Mouse (Mus musculus): ENCODE data around the gene Hcar1.

The Hcar1 gene

DNA sequence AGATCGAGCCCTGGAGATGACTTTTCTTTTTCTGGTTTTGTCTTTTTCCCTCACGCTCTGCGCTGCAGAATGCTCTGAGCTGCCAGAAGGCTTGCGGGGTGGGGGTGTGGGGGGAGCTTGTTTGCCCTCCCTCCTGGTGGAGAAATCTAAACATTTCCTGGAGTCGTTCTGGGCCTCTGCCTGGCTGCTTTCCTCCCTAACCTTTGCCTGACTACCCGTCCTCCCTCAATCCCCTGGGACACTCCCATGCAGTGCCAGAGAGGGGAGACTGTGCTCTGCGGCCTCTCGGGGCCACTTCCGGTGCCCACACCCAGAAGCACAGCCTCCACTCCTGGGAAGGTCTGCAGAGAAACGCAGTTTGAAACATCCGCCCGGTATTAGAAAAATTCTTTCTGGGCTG lies at the start of gene Hcar1:
Gene Hcar1 (minus strand): TSS at position 93 of the 400 bp plus-strand sequence.
- DNase-seq = no peak

GRCm38 (mm10) chr5:123927118-123927517 lies 47.3 kb upstream of the Hcar1 start, which contains the start of gene Gm43518:
Gene Gm43518 (plus strand): TSS chr5:123927418.
- no peak for DNase-seq

GRCm38 (mm10) chr5:123922112-123922511 lies 42.3 kb upstream of the Hcar1 start:
- no peak for DNase-seq

GRCm38 (mm10) chr5:123914852-123915251 lies 35.0 kb upstream of the Hcar1 start:
- DNase-seq = no peak

- DNase-seq = no peak
Observed at GRCm38 (mm10) chr5:123907631-123907977, 27.8 kb upstream of the Hcar1 start.

DNA sequence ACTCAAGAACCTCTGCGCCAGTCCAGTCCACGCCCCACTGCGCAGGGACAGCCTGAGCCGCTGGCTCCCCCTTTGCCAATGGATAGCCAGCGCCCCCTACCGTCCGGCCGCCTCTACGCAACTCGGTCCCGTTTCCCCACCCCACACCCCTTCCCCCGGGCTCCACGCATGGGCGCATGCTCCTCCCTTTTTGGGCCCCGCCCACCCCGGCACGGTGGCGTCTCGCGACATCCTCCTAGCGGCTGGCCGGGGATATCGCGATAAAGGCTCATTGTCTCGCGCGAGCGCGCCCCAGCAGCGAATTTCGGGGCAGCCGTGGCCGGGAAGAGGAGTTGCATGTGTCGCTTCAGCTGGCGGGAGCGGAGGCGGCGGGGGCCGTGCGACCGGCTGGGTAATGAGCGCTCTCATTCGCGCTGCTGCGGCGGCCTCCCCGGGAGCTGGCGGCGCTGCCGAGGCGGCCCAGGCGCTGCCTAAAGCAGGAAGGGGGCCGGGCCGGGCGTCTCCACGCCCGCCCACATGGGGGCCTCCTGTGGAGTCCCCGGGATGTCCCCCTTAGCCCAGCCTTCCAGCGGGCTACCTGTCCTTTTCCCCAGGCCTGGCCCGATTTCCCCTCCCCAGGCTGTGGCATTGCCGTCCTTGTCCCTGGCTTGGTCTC lies 27.3 kb upstream of the Hcar1 start, which contains the start of gene Denr:
Gene Denr (plus strand): TSS at position 200 of the 655 bp plus-strand sequence.
- DNase-seq = peak; percentile 99

DNA sequence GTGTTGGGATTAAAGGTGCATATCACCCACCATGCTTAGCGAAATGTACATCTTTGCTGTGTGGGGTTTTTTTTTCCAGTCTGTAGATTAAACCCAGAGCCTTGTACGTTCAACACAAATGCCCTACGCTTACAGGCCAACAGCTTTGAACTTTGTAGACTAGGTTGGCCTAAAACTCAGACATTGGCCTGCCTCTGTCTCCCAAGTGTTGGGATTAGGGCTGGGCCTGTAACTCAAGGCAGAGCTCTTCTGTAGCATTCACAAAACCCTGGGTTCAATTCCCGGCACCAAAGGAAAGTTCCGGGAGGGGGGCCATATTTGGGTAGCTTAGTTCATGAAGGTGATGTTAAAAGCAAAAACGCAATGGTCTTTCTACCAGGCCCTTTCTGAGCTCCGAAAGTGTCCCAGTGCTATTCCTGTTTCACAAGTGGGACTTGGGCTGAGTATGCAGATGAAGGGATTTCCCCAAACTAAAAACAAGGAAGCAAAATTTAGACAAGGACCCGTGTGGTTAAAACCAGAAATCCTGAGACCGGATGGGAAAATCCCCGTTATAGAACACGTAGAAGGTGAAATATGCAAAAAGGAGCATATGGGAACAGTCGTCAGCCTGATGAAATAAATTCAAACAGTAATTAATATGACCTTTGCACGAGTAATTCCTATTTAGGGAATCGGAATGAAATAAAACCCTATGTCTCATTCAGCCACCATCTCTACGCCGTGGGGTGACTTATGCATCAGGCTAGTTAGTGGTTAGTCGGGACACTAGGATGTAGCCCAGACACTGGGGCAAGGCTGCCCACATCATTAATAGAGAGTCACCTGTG lies 26.5 kb upstream of the Hcar1 start:
- no peak for DNase-seq

- DNase-seq = no peak
Observed at GRCm38 (mm10) chr5:123904059-123904672, 24.3 kb upstream of the Hcar1 start.

DNA sequence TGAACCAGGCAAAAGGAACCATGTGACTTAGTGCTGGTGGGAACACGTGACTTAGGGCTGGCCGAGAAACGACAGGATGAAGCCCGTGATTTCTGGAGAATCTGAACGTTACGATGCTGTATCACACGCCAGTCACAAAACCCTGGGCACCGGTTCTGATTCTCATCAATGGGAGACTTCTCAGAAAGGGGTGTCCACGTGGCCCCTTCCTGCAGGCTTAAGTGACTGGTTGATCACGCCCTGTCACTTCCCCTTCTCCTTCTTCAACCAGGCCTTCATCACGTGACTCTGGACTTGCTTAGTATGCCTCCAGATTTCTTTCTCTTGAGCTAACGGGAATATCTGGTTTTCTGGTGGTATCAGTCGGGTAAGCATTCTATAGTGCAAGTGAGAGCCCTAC lies 17.5 kb upstream of the Hcar1 start:
- DNase-seq = no peak

DNA sequence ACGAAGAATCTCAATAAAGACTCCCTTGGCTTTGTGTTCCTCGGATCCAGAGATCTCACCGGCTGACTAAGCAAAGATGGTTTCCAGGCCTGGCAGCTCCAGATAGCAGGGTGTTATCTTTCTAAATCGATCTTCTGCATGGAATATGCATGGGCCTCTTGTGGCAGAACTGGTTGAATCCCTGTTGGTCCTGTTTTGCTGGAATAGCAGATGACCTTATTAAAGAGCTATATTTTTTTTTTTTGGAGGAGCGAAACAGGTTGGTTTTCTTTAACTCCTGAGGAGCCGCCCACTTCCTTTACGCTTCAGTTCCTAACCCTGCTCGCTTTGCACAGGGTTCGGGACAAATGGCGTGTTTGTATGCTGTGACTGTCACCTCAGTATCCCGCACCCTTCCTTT lies 16.6 kb upstream of the Hcar1 start:
- no peak for DNase-seq

- no peak for DNase-seq
Observed at GRCm38 (mm10) chr5:123893520-123893919, 13.7 kb upstream of the Hcar1 start.

DNA sequence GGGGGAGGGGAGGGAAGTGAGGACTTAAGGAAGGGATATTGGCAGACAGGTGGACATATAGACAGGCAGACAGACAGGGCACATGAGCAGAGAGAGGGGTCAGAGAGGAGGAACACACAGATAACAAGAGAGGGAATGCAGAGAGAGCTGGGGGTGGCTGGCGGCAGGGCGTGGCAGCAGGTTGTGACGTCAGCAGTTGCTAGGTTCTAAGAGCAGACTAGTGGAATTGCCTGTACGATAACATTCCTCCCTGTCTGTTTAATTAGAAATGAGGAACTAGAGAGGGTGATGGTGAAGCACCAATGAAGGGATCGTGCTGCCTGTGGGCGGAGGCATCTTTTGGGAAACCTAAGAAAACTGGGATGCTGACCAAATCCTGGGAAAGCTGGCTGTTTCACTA lies 11.8 kb upstream of the Hcar1 start:
- DNase-seq = peak; percentile 35

DNA sequence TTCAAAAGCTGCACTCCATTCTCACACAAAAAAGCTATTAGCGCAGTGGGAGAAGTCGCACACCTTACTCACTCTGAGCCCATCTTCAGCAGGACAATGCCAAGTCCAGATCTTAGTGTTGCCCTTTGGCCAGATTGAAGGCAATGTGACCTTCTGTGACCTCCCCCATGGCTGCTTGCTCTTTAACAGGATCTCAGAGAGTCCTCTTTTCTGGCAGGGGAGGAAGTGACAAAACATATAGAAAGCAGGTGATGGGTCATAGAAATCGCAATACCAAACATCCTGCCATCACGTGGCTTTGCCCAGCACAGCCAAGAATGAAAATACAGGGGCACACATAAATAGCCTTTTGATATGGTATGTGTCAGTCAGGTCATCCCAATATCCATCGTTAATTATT lies 11.2 kb upstream of the Hcar1 start:
- DNase-seq = no peak

DNA sequence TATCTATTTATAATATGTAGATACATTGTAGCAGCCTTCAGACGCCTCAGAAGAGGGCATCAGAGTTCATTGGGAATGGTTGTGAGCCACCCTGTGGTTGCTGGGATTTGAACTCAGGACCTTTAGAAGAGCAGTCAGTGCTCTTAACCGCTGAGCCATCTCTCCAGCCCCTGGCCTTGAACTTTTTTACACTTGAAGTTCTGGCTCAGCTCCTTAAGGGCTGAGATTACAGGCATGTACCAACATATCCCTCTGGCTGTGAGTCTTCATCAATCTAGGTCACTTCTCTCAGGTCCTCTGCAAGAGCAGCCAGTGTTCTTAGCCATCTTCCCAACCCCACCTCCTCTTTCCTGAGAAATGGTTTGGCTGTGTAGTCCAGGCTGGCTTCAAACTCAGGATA lies 10.5 kb upstream of the Hcar1 start:
- DNase-seq = no peak

- DNase-seq = no peak
Observed at GRCm38 (mm10) chr5:123886365-123886764, 6.5 kb upstream of the Hcar1 start.

- DNase-seq = no peak
Observed at GRCm38 (mm10) chr5:123884332-123884731, 4.5 kb upstream of the Hcar1 start.

DNA sequence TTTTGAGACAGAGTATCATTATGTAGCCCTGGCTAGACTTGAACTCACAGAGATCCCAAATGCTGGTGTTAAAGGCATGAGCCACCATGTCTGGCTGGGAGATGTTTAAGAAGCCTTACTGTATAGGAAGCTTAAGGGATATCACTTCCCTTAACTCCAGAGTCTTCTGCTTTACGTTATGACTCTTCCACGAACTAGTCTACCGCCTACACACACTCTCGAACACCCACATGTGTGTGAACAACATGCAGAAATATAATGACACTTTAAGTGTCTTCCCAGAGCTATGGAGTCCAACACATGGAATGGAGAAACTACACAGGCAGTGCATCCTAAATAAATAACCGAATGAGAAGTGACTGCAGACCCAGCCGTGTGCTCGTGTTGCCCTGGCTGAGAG lies 4.1 kb upstream of the Hcar1 start:
- no peak for DNase-seq

- no peak for DNase-seq
Observed at GRCm38 (mm10) chr5:123880778-123881177, 958 bp upstream of the Hcar1 start.

DNA sequence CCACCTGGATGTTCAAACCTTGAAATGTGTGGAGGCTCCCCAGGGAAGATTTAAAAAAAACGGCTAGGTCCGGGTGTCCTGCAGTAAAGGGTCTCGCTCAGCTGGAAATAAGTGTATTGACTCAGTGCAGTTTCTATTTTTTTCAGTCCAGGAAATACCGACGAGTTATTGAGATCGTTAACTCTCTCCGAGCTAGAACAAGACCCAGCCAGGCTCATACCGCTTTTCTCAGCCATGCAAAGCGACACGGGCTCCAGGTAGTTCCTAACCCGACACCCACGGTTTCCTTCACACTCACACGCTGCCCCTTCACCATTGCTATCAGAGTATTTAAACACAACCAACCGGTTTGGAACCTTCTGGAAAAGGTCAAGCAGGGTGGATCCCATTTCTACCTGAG lies 1.8 kb downstream of the Hcar1 start:
- DNase-seq = no peak

DNA sequence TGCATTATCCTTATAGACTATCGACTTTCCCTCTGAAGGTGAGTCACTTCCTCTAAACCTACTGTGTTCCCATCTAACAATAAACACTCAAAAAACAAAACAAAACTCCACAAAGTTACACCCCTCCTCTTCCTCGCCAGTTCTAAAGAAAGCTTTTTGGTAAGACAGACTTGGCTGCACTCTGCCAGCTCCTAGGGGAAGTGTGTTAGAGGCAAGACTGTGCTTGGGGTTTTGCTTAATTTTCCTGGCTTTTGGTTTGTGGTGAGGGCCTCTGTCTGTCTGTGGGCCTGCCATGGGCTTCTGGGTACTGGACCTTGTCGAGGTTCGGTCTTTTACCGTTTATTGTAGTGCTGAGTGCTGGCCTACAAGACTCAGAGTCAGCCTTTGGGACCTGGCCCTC lies 5.6 kb downstream of the Hcar1 start:
- no peak for DNase-seq

DNA sequence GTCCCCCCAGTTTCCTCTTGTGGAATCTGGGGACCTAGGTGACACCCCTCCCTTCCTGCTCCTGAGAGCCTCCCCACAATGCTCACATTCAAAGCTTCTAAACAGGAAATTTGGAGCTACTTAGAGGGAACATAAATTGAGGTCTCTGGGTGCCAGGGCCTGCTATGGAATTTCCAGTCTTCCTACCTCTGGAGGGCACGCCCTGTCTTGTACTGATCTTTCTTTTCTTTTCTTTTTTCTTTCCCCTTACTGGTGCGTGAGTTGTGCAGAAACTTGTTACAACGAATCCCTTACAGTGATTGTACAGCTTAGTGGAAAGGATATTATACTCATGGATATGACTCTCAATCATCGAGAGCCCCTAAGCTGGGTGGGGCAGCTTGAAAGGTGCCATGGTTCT lies 10.2 kb downstream of the Hcar1 start:
- DNase-seq = no peak

GRCm38 (mm10) chr5:123866457-123866856 lies 13.4 kb downstream of the Hcar1 start:
- DNase-seq = no peak

DNA sequence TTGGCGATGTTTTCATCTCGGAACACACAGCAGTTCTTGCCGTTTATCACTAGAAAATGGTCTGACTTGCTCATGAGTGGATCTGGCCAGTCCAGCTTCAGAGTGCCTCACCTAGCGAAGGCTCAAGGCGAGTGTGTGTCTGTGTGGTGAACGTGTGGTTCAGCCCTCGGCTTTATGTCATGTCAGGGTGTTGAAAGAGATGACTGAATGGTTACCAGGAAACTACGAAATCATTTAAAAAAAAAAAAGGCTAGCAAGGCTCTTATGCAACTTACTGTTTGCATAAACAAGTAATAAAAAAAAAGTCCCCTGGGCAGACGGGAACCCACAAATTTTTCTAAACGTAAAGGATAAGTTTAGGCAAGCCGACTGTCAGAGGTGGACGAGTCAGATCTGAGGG lies 14.5 kb downstream of the Hcar1 start, which contains the start of gene Hcar2:
Gene Hcar2 (minus strand): TSS at position 135 of the 400 bp plus-strand sequence.
- DNase-seq = no peak

DNA sequence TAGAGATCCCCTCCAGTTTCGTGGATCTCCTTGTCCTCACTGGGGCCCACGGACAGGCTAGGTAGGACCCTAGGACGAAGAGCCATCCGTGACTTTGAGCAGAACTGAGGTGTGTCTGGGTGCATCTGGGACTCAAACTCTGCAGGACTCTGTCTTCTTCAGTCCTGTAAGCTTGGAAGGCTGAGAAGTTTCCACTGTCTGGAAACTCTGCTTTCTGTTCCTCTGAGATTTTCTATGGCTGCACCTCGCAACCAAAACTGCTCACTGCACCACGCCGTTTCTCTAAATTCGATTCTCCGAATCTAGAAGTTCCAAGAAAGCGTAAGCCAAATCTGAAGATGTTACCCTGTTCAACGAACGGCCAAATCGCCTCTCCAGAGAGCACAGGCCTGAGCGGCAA lies 15.9 kb downstream of the Hcar1 start:
- DNase-seq = no peak

Data from embryo, embryonic 11 days (tissue).